Mouse (Mus musculus) brain, adult 2 months (tissue): ENCODE data around the gene 1700025C18Rik.
A peak's percentile ranks its signal among the peaks of the same experiment; 100 is the strongest.

Experiments
- DNase-seq: peaks from one replicate; pipeline ENCODE4 v3.0.0; 2011; ENCODE audit warnings: low read depth, low spot score

The 1700025C18Rik gene

DNA sequence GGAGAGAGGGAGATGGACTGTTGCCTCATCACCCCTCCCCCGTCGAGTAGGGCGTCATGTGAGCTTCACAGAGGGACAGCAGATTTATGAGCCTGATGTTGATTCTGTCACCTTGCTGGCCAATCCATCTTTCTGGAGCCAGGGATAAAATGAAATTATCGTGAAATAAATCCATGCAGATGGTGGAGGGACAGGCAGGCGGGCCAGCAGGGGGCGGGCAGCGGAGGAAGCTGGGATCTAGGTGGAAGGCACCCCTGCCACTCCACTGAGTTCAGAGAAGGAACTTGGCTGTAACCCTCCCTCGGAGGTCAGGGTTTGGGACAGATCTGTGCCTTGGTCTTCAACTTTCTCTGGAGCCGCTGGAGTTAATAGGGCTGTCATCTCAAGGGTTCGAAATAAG is 11.9 kb downstream of the 1700025C18Rik start:
- DNase-seq: no peak

DNA sequence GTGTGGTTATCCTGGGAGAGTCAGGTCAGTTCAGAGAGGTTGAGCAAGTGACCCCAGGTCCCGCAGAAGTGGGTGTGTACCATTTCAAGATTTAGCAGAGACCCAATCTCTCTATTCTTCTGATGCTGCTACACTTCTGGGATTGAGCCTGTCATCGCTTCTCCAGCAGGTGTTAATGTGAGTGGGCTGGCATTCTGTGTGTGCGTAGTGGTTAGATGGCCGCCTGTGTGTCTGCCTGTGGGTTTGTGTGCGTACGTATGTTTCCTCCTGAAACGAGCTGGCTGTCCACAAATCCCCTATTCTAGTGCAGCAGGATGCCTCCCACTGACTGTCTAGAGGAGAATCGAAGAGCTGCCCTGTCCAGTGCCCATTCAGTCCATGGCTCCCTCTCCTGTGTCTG is 12.5 kb downstream of the 1700025C18Rik start:
- peak; percentile 40 for DNase-seq

GRCm38 (mm10) chr2:165077055-165077454 is 13.5 kb downstream of the 1700025C18Rik start:
- peak; percentile 44 for DNase-seq

DNA sequence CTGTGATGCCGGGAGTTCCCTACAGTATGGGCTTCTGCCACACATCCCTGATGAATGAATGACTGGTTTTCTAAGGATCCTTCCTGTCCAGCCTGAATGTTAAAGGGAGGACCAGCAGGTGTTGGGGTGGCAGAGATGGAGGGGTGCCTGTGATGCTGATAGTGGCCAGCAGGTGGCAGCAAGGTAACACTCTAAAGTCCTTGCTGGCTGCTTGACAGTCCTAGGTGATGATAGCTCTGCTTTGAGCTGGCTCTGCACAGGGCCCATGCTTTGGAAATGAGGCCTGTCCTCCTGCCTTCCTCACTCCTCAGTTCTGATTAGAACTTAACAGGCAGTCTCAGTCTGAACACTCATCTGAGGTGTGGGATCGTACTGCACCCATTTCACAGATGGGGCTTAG is 15.6 kb downstream of the 1700025C18Rik start:
- peak; percentile 94 for DNase-seq

DNA sequence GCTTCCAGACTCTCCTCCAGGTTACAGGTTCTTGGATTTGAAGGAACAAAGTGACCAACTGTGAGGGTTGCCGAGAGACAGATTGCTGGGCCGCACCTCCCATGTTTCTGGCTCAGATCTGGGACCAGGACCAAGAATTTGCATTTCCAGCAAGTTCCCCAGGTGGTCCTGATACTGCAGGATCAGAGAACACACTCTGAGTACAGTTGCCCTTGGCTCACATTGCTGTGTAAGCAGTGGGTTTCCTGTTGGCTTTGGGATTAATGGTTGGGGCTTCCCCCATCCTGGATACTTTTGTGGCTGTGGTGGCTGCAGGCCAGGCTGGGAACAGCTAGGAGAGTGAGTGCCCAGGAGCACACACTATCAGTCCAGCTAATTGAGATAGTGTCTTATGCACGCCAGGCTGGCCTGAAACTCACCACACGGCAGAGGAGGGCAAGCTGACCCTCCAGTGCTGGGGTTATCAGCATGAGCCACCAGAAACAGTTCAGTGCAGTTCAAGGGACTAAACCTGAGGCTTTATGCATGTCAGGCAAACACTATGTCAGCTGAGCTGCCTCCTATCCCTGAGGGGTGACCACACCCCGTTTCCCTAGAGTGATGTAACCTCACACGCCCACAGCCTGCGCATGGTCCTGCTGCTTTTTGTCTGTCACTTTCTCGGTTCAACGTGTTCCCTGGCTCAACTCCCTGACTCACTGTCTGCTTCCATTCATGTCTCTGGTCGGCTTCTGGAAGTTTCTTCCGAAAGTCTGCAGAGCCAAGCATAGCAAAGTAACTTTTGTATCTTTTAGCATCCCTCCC is 16.3 kb downstream of the 1700025C18Rik start:
- peak; percentile 95 for DNase-seq

GRCm38 (mm10) chr2:165073381-165073781 is 17.2 kb downstream of the 1700025C18Rik start:
- peak; percentile 96 for DNase-seq

DNA sequence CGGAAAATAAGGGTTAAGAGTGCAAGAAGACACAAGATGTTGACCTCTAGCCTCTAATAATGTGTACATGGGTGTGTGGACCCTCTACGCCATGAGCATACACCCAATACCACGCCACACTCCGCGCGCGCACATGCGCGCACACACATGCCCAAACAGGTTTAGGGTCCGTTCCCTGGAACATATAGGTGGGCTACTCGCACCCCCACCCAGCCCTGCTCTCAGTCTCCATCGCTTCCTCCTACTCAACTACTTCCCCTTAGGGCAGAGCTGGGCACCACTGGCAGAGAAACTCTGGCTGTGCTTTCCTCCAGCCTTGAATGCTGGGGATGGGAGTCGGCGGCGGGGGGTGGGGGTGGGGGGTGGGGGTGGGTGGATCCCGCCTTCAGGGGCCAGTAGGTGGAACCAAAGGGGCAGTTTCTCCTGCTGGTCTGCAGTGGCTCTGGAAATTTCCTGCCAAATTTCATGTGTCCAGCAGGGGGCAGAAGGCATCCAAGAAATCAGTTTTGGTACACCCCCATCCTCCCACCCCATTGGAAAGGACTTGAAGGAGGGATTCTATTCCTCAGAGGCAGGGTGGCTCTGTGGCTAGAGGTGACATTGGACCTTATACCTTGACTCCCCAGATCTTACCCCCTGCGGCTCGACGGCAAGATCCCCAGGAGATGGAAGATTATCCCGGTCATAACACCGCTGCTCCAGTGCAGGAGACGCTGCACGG is 20.3 kb downstream of the 1700025C18Rik start:
- DNase-seq: peak; percentile 93

- peak; percentile 51 for DNase-seq
Observed at GRCm38 (mm10) chr2:165068806-165069205, 21.7 kb downstream of the 1700025C18Rik start.

DNA sequence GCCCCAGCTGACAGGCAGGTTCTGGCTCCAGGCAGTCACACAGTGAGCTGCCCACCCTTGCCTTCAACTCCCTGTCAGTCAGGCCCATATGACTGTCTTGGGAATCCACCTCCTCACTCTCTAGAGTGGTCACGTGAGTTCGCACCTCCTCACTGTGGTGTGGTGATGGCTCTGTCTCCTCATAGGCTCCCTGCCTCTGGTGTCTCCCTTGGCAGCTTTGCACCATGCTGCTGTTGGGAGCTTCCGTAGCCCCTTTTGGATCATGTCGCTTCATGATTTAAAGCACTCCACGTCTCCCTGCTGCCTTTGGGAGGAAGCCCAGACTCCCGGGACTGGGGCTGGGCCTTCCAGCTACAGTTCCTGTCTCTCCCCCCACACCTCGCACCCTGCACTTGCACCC is 26.1 kb downstream of the 1700025C18Rik start:
- peak; percentile 91 for DNase-seq

- no peak for DNase-seq
Observed at GRCm38 (mm10) chr2:165061638-165062433, 28.7 kb downstream of the 1700025C18Rik start.

DNA sequence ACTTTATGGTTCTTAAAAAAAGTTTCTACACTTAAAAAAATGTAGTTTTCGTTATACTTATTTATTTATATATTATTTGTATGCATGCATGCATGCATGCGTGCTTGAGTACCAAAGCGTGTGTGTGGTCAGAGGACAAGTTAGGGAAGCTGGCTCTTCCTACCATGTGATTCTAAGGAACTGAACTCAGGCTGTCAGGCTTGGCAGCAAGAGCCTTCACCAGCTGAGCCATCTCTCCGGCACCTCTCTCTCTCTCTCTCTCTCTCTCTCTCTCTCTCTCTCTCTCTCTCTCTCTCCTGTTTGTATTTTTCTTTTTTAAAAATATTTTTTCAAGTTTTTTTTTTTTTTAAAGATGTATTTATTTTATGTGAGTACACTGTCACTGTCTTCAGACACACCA is 30.6 kb downstream of the 1700025C18Rik start:
- no peak for DNase-seq

DNA sequence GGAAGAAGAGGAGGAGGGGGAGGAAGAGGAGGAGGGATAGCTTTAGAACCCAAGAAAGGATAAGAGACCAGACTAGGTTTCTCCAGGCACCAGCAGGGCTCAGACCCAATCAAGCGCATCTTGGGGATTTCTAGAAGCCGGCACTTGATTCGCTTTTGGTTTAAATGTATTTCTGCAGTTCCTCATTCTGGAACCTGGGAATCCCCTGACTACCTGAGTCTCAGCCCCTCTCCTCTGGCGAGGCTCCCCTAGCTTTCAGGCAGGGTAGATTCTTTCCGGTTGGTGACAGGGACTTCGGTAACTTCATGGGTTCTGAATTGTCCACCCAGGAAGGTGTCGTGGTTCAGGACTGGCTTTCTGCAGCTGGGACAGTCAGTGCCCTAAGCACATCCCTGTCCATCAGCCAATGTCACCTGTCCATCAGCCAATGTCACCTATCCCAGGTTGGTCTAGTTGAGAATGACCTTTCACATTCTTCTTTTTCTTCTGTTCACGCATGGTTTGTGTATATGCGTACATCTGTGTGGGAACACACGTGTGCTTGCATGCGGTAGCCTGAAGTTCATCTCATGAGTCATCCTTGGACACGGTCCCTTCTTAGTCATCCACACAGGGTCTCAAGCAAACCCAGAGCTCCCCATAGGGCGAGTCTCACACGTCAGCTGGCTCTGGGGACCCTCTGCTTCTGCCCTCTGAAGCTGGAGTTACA is 34.0 kb downstream of the 1700025C18Rik start:
- no peak for DNase-seq

DNA sequence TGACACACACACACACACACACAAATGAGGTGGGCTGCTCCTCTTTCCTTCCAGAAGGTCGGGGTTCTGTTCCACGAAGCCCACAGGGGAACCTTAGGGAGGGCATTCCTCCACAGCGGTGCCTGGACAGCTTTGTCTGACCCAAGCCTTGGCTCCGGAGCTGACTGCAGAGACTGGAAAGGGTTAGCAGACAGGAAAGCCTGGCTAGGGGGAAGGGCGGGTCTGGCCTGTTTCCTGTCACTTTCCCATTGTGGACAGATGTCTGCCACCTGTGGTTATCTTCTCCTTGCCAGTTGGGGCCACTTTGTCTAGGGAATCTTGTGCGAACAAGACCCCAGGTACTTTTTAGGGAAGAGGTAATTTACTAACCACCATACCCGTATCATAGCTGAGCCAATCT is 34.6 kb downstream of the 1700025C18Rik start:
- no peak for DNase-seq

- no peak for DNase-seq
Observed at GRCm38 (mm10) chr2:165054888-165055852, 35.4 kb downstream of the 1700025C18Rik start, which contains the start of gene Cd40. TSS of gene Cd40 (plus strand) at chr2:165055627.

DNA sequence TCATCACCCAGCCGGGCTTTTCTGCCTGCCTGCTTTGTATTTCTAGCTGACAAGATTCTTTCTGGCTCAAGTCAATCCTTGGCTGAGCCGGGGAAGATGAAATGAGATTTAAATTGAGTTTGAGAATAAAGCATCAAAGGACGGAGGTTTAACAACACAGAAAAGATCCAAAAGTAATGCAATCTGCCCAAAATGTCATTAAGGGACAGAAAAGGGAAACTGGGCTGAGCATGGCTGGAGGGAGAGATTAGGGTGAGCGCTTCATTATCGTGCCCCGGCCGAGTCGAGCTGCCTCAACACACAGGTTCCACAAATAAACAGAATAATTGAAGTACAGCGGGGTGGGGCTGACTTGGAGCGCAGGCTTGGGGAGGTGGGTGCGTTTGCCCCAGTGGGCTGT is 39.0 kb downstream of the 1700025C18Rik start:
- no peak for DNase-seq

DNA sequence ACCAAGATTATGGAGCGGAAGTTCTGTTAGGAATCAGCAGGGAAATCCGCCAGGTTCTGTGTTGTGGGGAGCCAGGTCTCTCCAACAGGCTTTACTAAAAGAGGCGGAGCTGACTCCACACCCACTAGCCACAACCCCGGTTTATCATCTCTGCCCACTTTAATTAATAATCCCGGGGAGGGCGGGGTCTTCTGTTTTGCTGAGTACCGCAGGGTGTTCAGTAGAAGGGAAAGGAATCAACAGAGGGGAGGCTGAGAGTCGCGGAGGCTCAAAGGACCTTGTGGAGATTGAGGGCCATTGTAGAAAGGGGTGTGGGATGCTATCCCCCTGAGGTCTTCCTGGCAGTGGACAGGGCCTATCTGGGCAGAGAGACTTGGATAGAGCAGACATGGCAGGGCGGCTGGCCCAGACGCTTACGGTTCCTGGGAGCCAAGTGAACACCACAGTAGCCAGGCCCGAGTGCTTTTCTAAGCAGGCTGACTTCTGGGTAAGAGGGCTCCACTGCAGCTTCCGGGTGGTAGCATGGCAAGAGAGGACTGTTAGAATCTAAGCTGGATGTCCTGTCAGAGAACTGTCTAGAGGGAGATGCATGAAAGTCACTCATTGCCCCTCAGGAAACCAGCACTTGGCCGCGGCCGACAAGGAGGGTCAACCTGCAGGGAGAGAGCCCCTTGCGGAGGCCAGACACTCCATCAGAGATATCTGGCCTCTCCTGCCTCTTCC is 39.6 kb downstream of the 1700025C18Rik start:
- DNase-seq: no peak

DNA sequence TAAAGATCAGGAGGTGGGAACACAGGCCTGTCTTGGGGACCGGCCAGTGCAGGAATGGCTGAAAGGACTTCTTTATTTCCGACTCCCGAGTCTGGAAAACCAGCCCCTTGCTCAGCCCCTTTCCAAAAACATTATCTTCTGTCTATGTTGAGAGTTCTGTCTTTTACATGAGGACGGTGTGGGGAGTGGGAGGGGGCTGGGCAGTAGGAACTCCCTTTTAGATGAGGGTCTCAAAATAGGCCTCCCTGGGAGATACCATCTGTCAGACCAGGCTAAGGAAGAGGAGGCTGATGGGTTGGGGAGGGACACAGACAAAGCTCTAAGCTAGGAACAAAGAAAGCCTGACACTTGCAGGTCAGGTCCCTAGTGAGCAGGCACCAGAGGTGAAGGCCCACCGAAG is 41.5 kb downstream of the 1700025C18Rik start:
- DNase-seq: no peak

GRCm38 (mm10) chr2:165043729-165044128 is 46.8 kb downstream of the 1700025C18Rik start:
- DNase-seq: no peak

DNA sequence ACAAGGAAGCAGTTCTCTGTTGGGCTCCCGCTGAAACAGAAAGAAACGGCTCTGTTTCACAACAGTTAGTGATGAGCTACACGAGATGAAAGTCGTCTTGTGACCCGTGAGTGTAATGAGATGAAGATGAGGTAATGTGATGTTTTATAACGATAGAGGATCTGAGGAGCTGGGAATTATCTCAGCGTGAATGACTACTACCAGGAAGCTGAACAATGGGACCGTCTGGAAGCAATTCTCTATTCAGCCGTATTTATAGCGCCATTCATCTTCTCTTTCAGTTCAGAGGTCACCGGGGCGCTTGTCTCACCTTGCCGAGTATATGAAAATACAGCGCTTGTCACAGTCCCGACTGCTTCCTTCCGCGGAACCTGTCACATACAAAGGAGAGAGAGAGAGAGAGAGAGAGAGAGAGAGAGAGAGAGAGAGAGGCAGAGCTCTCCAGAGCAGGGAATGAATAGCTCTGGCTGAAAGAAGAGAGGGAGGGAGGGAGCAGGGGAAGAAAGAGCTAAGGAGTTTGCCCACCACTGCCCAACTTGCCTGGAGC is 47.4 kb downstream of the 1700025C18Rik start:
- peak; percentile 62 for DNase-seq
